Mouse (Mus musculus): ENCODE measurements around the gene Pus1.

DNA sequence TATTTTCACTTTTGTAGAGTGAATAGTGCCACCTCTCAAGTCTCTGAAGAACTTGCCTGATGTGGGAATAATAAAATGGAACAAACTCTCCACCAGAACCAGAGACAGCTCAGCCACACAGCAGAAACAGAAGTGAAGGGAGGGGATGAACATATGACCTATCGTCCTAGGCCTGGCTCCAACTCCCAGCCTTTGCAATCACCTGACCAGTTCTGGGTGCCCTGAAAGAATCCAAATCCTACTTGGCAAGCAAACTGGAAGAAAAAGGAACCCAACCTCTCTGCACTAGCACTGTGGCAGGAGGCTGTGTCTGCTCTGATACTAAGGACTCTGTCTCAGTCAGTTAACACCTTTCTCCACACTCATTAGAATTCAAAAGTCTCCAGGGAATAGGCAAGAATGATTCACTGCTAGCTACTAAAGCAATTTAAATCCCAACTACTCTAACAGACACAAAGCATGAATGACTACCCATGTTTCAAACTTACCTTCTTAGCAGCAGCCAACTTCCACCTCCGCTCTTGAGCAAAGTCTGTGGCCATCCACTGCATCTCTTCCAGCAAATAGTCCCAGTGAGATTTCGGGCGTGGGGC lies 47.1 kb downstream of the Pus1 start:
- TF ChIP-seq CTCF (IDR thresholded peaks at IDR 0.05; ENCODE audit: low read depth) (no peak), EP300 (IDR thresholded peaks at IDR 0.05; ENCODE audit: low read depth) (no peak)

Measured in heart, postnatal 0 days (tissue).